Mouse (Mus musculus) bone marrow, adult 2 months (tissue): Measurements from ENCODE around the gene C130079G13Rik. TPM values are rescaled to one million over a fixed set of nuclear protein-coding genes. Genes with fewer than 3 reads are reported as not detected.
"Not testable (repeated sequence)": the region's sequence is repeated elsewhere in the genome, so short reads cannot be mapped to it uniquely, and the experiment has no call there.

ENCODE experiments used
- H3K27ac ChIP-seq: fragments of 200-500 bp; 2 replicates; pipeline ENCODE4 v1.5.1; 2012; ENCODE audit warnings: low read depth, mild to moderate bottlenecking, control low read depth, inconsistent platforms, low read length; ENCODE audit not compliant: control insufficient read depth, poor library complexity, insufficient read depth
- H3K4me1 ChIP-seq: fragments of 200-500 bp; 2 replicates; pipeline ENCODE4 v1.6.1; 2011; ENCODE audit warnings: low read length; ENCODE audit not compliant: control insufficient read depth, insufficient read depth
- H3K4me3 ChIP-seq: fragments of 200-500 bp; replicated peaks from 2 replicates; pipeline ENCODE3; 2011; ENCODE audit warnings: mild to moderate bottlenecking, low read depth, low read length, control low read depth; ENCODE audit not compliant: control insufficient read depth
- CTCF ChIP-seq: fragments of 200-500 bp; IDR thresholded peaks from 2 replicates; pipeline ENCODE4 v1.5.1; 2011; ENCODE audit warnings: low read length, control low read depth; ENCODE audit not compliant: control insufficient read depth, insufficient read depth
- POLR2A ChIP-seq: fragments of 200-500 bp; IDR thresholded peaks from 2 replicates; pipeline ENCODE4 v1.6.1; 2011; ENCODE audit warnings: low read depth, mild to moderate bottlenecking, control low read depth, low read length, borderline replicate concordance; ENCODE audit not compliant: control insufficient read depth
- WGBS: fragments of 180-500 bp; shearing (Covaris S2); methylation state at CpG from one replicate; pipeline ENCODE4 v1.1.7; 2018; 5-methylcytosine and 5-hydroxymethylcytosine counted together
- polyA plus RNA-seq: library from polyadenylated mRNA; stranded (reverse); fragments of >200 nt; gene quantifications from 2 replicates; pipeline ENCODE4 v1.2.4, GENCODE M21; 2011; ENCODE audit warnings: low replicate concordance; ENCODE audit not compliant: missing spikeins, insufficient read depth, insufficient read length

Gene C130079G13Rik
- polyA plus RNA-seq, result not detected in 2 replicates

DNA sequence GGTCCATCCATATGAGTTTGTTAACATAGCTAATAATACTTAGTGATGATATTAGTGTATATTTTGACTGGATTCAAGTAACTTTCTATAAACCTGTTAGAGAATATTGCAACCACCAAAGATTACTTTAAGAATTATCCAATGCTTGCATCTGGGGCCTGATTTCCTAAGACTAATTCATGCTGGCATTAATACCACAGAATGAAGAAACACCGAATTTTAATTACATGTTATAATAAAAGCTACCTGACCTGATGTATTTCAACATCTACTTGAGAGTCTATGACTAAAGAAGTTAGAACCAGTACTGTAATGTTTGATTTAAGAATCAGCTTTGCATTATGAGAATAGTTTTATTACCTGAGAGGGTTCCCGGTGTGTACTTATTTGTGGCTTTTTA is at the start of gene C130079G13Rik:
C130079G13Rik (plus strand) TSS at position 301 of the 400 bp plus-strand sequence.
- Histone ChIP-seq H3K4me1 (no peaks in the 10 kb centered on the region), H3K4me3 (no peak within 1 kb of the TSS), H3K27ac (no peak within 1 kb of the TSS)
- 86% methylated on average over 2 of the region's 2 CpGs for WGBS
- TF ChIP-seq CTCF, result no peak
- TF ChIP-seq POLR2A, result no peak

GRCm38 (mm10) chr3:59877601-59878000 is 47.4 kb upstream of the C130079G13Rik start:
- H3K4me1 ChIP-seq, H3K27ac ChIP-seq, H3K4me3 ChIP-seq: not testable (repeated sequence)
- WGBS, result 86% methylated on average over 1 of the region's 1 CpGs

- not testable (repeated sequence) for H3K4me1 ChIP-seq, H3K27ac ChIP-seq, H3K4me3 ChIP-seq
- 81% methylated on average over 7 of the region's 7 CpGs for WGBS
These were observed 45.0 kb upstream of the C130079G13Rik start for GRCm38 (mm10) chr3:59879801-59880554.

GRCm38 (mm10) chr3:59893276-59893675 is 31.7 kb upstream of the C130079G13Rik start:
- TF ChIP-seq POLR2A (no peak), CTCF (no peak)
- 40% methylated on average over 2 of the region's 2 CpGs for WGBS
- Histone ChIP-seq H3K4me3 (no peak overlapping the region), H3K4me1 (no peaks in the 10 kb centered on the region), H3K27ac (no peak overlapping the region)

DNA sequence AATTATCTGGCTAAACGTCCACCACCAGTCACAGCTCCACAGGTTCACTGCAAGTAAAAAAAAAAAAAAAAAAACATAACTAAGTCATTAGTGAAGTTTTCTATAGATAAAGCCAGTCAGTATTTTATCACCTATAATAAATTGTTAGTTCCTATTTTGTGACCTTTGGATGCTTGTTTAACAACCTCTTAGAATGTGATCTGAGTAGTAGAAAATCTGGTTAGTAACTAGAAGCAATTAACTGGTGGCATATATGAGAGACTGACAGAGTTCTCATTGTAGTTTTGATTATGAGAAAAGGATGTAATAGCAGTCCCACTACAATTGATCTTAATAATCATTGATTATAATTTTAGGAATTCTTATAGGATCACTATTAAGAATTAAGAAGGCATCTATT is 9.6 kb downstream of the C130079G13Rik start:
- TF ChIP-seq CTCF (no peak), POLR2A (no peak)
- Histone ChIP-seq H3K27ac (no peak overlapping the region), H3K4me1 (no peaks in the 10 kb centered on the region), H3K4me3 (no peak overlapping the region)
- 79% methylated on average over 1 of the region's 1 CpGs for WGBS

GRCm38 (mm10) chr3:59947294-59947950 is 22.4 kb downstream of the C130079G13Rik start:
- TF ChIP-seq CTCF (no peak), POLR2A (no peak)

DNA sequence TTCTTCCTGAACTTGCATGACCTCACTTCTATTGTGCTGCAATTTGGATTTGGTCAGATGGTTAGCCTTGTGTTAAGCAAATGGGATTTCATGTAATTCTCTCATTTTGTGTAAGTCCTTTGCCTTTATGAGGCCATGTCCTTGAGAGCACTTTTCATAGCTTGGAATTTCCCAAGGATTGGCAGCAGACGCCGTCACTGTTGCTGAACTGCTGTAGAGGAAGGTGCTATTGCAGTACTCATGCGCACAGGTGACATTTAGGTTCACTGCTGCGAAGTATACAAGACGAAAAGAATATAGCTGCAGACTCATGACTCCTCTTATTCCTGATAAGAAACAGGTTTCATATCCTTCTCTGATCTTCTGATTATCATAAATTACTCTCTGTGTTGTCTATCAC is 45.9 kb downstream of the C130079G13Rik start:
- H3K4me1 ChIP-seq, result no peaks in the 10 kb centered on the region
- 89% methylated on average over 5 of the region's 5 CpGs for whole genome bisulfite sequencing
- no peak overlapping the region for H3K27ac ChIP-seq
- no peak for TF ChIP-seq POLR2A
- TF ChIP-seq CTCF, result no peak
- no peak overlapping the region for H3K4me3 ChIP-seq

More at GRCm38 (mm10) chr3:59947294-59947950, 22.4 kb downstream of the C130079G13Rik start:
- Histone ChIP-seq H3K4me3 (no peak overlapping the region), H3K4me1 (no peaks in the 10 kb centered on the region), H3K27ac (no peak overlapping the region)
- WGBS, result 84% methylated on average over 10 of the region's 10 CpGs

GRCm38 (mm10) chr3:59974591-59974990 is 49.6 kb downstream of the C130079G13Rik start:
- H3K27ac ChIP-seq, result no peak overlapping the region
- no peak overlapping the region for H3K4me3 ChIP-seq
- no peaks in the 10 kb centered on the region for H3K4me1 ChIP-seq
- no peak for TF ChIP-seq CTCF
- TF ChIP-seq POLR2A, result no peak

Other genes starting within 250 kb of the C130079G13Rik start
- gene Gm5538, start 195.4 kb upstream of the C130079G13Rik start, polyA plus RNA-seq, result not detected in 2 replicates
- gene Gm8298, start 64.2 kb upstream of the C130079G13Rik start, polyA plus RNA-seq, result not detected in 2 replicates
- gene Aadacl2, start 81.5 kb downstream of the C130079G13Rik start, polyA plus RNA-seq, result not detected in 2 replicates
- 4.5 TPM in 1 of 2 replicates, not detected in the other for gene Aadac, start 100.5 kb downstream of the C130079G13Rik start, polyA plus RNA-seq
- gene Sucnr1, start 156.7 kb downstream of the C130079G13Rik start, polyA plus RNA-seq, result not detected in 2 replicates